Mouse (Mus musculus): Measurements from ENCODE around the gene Afap1l2.

GRCm38 (mm10) chr19:56907850-56908249 lies 100.2 kb downstream of the Afap1l2 start:
- TF ChIP-seq CTCF (IDR thresholded peaks at IDR 0.05; ENCODE audit: low read depth) = no peak
- TF ChIP-seq EP300 (IDR thresholded peaks at IDR 0.05; ENCODE audit: low read depth) = no peak

Measured in heart, postnatal 0 days (tissue).